8 mouse cellular contexts compared by ENCODE assay signal in genomic region chr5:108065465-108066411, GRCm38 (mm10). TPM values are rescaled to one million over a fixed set of nuclear protein-coding genes. Genes with fewer than 3 reads are reported as not detected.
DNase-seq lines count a peak whose midpoint lies in the region; ATAC-seq lines count a peak whose summit lies in the region.

Gene Mtf2, plus strand, starts transcription at chr5:108065674.

- intact Hi-C loops in gastrocnemius, postnatal 14 days (cut with DNase I; ENCODE audit: low total_unique reads), result no loop called here
- intact Hi-C loops in left cerebral cortex, postnatal 10 days (cut with DNase I), result no loop called here

- DNase-seq in adrenal gland, adult (ENCODE audit: inconsistent age in 2 of 2, low spot score in 1 of 2), result peak; percentile 96 to 99
- peak; percentile 97 for DNase-seq in embryo, embryonic 10.5 days (ENCODE audit: low spot score)
- peak; percentile 94 for DNase-seq in gastrocnemius, postnatal 14 days
- DNase-seq in left cerebral cortex, postnatal 10 days (ENCODE audit: extremely low spot score in 1 of 2, low spot score in 2 of 2), result peak; percentile 95 to 97
- DNase-seq in right cerebral cortex, postnatal 25 days, result peak; percentile 96
- peak; percentile 96 for DNase-seq in urinary bladder, postnatal 4 days (ENCODE audit: low spot score in 2 of 2)

- peak; percentile 95 for ATAC-seq in inflammation-experienced regulatory T-cells, adult 6 months
- ATAC-seq in megakaryocyte-erythroid progenitor cell, adult 5-6 weeks (replicated peaks; ENCODE audit: low FRiP score, low TSS enrichment, poor library complexity, severe bottlenecking), result peak; percentile 94

RNA-seq across cellular contexts. Expression of gene Mtf2, which starts in this region (rescaled TPM):
- 10 to 100 TPM; 13.7 to 13.9 TPM for total RNA-seq in gastrocnemius, postnatal 14 days (2021)
- polyA plus RNA-seq in inflammation-experienced regulatory T-cells, adult 6 months (2017; shearing (Covaris generic)), result 10 to 100 TPM; 43.0 to 54.6 (median 53.2) TPM
- 10 to 100 TPM; 59.3 to 60.0 TPM for total RNA-seq in left cerebral cortex, postnatal 10 days (2021)
- total RNA-seq in megakaryocyte-erythroid progenitor cell, adult 5-6 weeks (2014; fragmentation: Nextera tagmentation), result 43.2 and 50.0 TPM in 2 replicates
- 72.6 and 87.5 TPM in 2 replicates for total RNA-seq in megakaryocyte-erythroid progenitor cell, adult 5-6 weeks (2017)

Comparison
In these comparisons a context has a peak if more than half of its experiments do, and no peak if none do; other contexts are left out.
1. Peak in every context shown above with its lines: DNase-seq and ATAC-seq.